In genomic region chr3:154979101-154979500, GRCm38 (mm10) we compare ENCODE assay signal across 16 mouse cellular contexts.
A peak's percentile ranks its signal among the peaks of the same experiment; 100 is the strongest.
DNase-seq lines count a peak whose midpoint lies in the region; ATAC-seq and TF ChIP-seq lines count a peak whose summit lies in the region.
"Had no signal": no experiment of that assay in that cellular context is flagged by ENCODE, and none has a peak within 500 bp of the region (broad histone marks: within the 10 kb centered on the region; RNA-seq: fewer than 3 reads in every experiment).

No protein-coding gene starts in this region.

- H3K27ac ChIP-seq in lung, embryonic 14.5 days (ENCODE audit: low read depth) = no peak overlapping the region
- H3K27ac ChIP-seq in lung, postnatal 0 days (ENCODE audit: low read length) = no peak overlapping the region
- H3K27ac ChIP-seq in thymus, adult 2 months (ENCODE audit: control insufficient read depth, insufficient read depth, low read length) = no peak overlapping the region
- H3K27ac ChIP-seq in cerebellum, adult 2 months (ENCODE audit: insufficient read depth, low read length) = no peak overlapping the region
- H3K27ac ChIP-seq: forebrain, embryonic 15.5 days; intestine, embryonic 15.5 days; liver, embryonic 14.5 days; macrophage had no signal

- no peak overlapping the region for H3K9ac ChIP-seq in lung, embryonic 14.5 days
- no peak overlapping the region for H3K9ac ChIP-seq in lung, postnatal 0 days (replicated peaks; ENCODE audit: low read depth)
- H3K9ac ChIP-seq: forebrain, embryonic 15.5 days; intestine, embryonic 15.5 days; liver, embryonic 14.5 days had no signal

- no peak for ATAC-seq in lung, embryonic 14.5 days (ENCODE audit: insufficient read depth)
- ATAC-seq in lung, postnatal 0 days = no peak
- ATAC-seq: forebrain, embryonic 15.5 days; intestine, embryonic 15.5 days had no signal

- peak; percentile 20 for DNase-seq in adrenal gland, postnatal 14 days
- no peak for DNase-seq in adrenal gland, adult 18-20 months (ENCODE audit: low spot score in 2 of 2)
- DNase-seq in lung, embryonic 14.5 days = peak; percentile 64
- no peak for DNase-seq in lung, postnatal 0 days (ENCODE audit: low spot score)
- peak; percentile 12 for DNase-seq in embryo, embryonic 9.5 days (ENCODE audit: extremely low spot score)
- DNase-seq in retina, postnatal 1 day = peak; percentile 22
- no peak for DNase-seq in thymus, adult 2 months
- no peak for DNase-seq in cerebellum, adult 2 months
- DNase-seq: adrenal gland, adult 2 months; cerebellum, postnatal 25 days; heart, postnatal 36 days had no signal

- TF ChIP-seq POLR2A in thymus, adult 2 months (IDR thresholded peaks at IDR 0.05; ENCODE audit: control insufficient read depth, extremely low read depth, insufficient read depth, low read length, poor library complexity) = no peak
- no peak for TF ChIP-seq POLR2A in cerebellum, adult 2 months (IDR thresholded peaks at IDR 0.05; ENCODE audit: borderline replicate concordance, insufficient read depth, low read length)

- no peak for TF ChIP-seq CTCF in lung, embryonic 14.5 days (IDR thresholded peaks at IDR 0.05; ENCODE audit: low read depth)
- TF ChIP-seq CTCF in lung, postnatal 0 days (IDR thresholded peaks at IDR 0.05) = no peak
- no peak for TF ChIP-seq CTCF in thymus, adult 2 months (IDR thresholded peaks at IDR 0.05; ENCODE audit: borderline replicate concordance, control insufficient read depth, extremely low read depth, insufficient read depth, low read length, poor library complexity)
- no peak for TF ChIP-seq CTCF in cerebellum, adult 2 months (IDR thresholded peaks at IDR 0.05; ENCODE audit: borderline replicate concordance, insufficient read depth, low read depth, low read length)

- no peaks in the 10 kb centered on the region for H3K27me3 ChIP-seq in lung, embryonic 14.5 days (ENCODE audit: insufficient read depth, low read length)
- H3K27me3 ChIP-seq in lung, postnatal 0 days (replicated peaks; ENCODE audit: insufficient read depth, low read length) = no peaks in the 10 kb centered on the region
- H3K27me3 ChIP-seq in thymus, adult 2 months (ENCODE audit: control insufficient read depth, insufficient read depth, low read length) = no peaks in the 10 kb centered on the region
- H3K27me3 ChIP-seq in cerebellum, adult 2 months (ENCODE audit: control insufficient read depth, insufficient read depth, low read length) = no peaks in the 10 kb centered on the region
- H3K27me3 ChIP-seq: forebrain, embryonic 15.5 days; intestine, embryonic 15.5 days had no signal

- H3K36me3 ChIP-seq in lung, embryonic 14.5 days (ENCODE audit: insufficient read depth) = no peaks in the 10 kb centered on the region
- H3K36me3 ChIP-seq in lung, postnatal 0 days (ENCODE audit: insufficient read depth, low read length) = no peaks in the 10 kb centered on the region
- no peaks in the 10 kb centered on the region for H3K36me3 ChIP-seq in thymus, adult 2 months (ENCODE audit: control insufficient read depth, insufficient read depth, low read length)
- H3K36me3 ChIP-seq: forebrain, embryonic 15.5 days; G1E; intestine, embryonic 15.5 days had no signal

- H3K9me3 ChIP-seq in lung, embryonic 14.5 days (ENCODE audit: low read depth, low read length) = no peaks in the 10 kb centered on the region
- H3K9me3 ChIP-seq in lung, postnatal 0 days (ENCODE audit: low read length) = no peaks in the 10 kb centered on the region
- H3K9me3 ChIP-seq: forebrain, embryonic 15.5 days; intestine, embryonic 15.5 days had no signal

- 74% methylated on average over 7 of the region's 7 CpGs for WGBS in lung, embryonic 14.5 days
- 74% methylated on average over 7 of the region's 7 CpGs for WGBS in lung, postnatal 0 days
- WGBS in thymus, adult 2 months = 86% methylated on average over 7 of the region's 7 CpGs
- WGBS in cerebellum, adult 2 months = 83% methylated on average over 7 of the region's 7 CpGs

- H3K4me3 ChIP-seq in lung, embryonic 14.5 days (ENCODE audit: low read depth, low read length) = no peak overlapping the region
- no peak overlapping the region for H3K4me3 ChIP-seq in lung, postnatal 0 days (ENCODE audit: low read depth, low read length)
- no peak overlapping the region for H3K4me3 ChIP-seq in thymus, adult 2 months (ENCODE audit: control insufficient read depth, insufficient read depth, low read length)
- no peak overlapping the region for H3K4me3 ChIP-seq in cerebellum, adult 2 months (replicated peaks; ENCODE audit: insufficient read depth, low read depth, low read length)
- H3K4me3 ChIP-seq: forebrain, embryonic 15.5 days; intestine, embryonic 15.5 days had no signal

- H3K4me2 ChIP-seq in lung, embryonic 14.5 days = no peak overlapping the region
- H3K4me2 ChIP-seq in lung, postnatal 0 days (replicated peaks; ENCODE audit: low read depth, low read length) = no peak overlapping the region
- H3K4me2 ChIP-seq: forebrain, embryonic 15.5 days; intestine, embryonic 15.5 days had no signal

- no peak for TF ChIP-seq EP300 in lung, postnatal 0 days (IDR thresholded peaks at IDR 0.05)

- no peaks in the 10 kb centered on the region for H3K4me1 ChIP-seq in lung, embryonic 14.5 days (ENCODE audit: insufficient read depth)
- H3K4me1 ChIP-seq in lung, postnatal 0 days (ENCODE audit: insufficient read depth, low read depth, low read length) = no peaks in the 10 kb centered on the region
- H3K4me1 ChIP-seq in thymus, adult 2 months (replicated peaks; ENCODE audit: control insufficient read depth, insufficient read depth, low read length) = no peaks in the 10 kb centered on the region
- no peaks in the 10 kb centered on the region for H3K4me1 ChIP-seq in cerebellum, adult 2 months (ENCODE audit: control insufficient read depth, insufficient read depth, low read length)
- H3K4me1 ChIP-seq: forebrain, embryonic 15.5 days; intestine, embryonic 15.5 days had no signal

Comparison
In these comparisons a context has a peak if more than half of its experiments do, and no peak if none do; other contexts are left out.
1. DNase-seq: peak in adrenal gland, postnatal 14 days (single experiment), lung, embryonic 14.5 days (single experiment), embryo, embryonic 9.5 days (single experiment) and retina, postnatal 1 day (single experiment); none in adrenal gland, adult 18-20 months (0 of 2), lung, postnatal 0 days (single experiment), thymus, adult 2 months (single experiment) and cerebellum, adult 2 months (0 of 2).